Mouse (Mus musculus) left cerebral cortex, postnatal 14 days (tissue): Measurements from ENCODE around the gene Nfasc. TPM values are rescaled to one million over a fixed set of nuclear protein-coding genes. Genes with fewer than 3 reads are reported as not detected.

ENCODE experiments used
- DNase-seq, 2 experiments: peaks; one replicate each; pipeline ENCODE4 v3.0.0; 2021 to 2022; ENCODE audit warnings: low spot score in 2 of 2, mixed read lengths in 1 of 2
- intact Hi-C: fragments of 180-260 bp; cut with DNase I; formaldehyde crosslinking; loops from one replicate; pipeline ENCODE4 v1.15.1; 2025
- total RNA-seq, 2 experiments: library from RNA; stranded (reverse); gene quantifications; 2 replicates each; pipeline ENCODE4 v1.2.3; 2021

Gene Nfasc
- total RNA-seq, 2 experiments from 2014 or later: 179 to 195 TPM

- intact Hi-C loops: no loop called here
- peak; percentile 73 for DNase-seq
These were observed 2.5 kb downstream of the Nfasc start for GRCm38 (mm10) chr1:132739077-132739521.

GRCm38 (mm10) chr1:132736171-132736570 lies 5.4 kb downstream of the Nfasc start:
- no peak for DNase-seq
- intact Hi-C loops: no loop called here

DNA sequence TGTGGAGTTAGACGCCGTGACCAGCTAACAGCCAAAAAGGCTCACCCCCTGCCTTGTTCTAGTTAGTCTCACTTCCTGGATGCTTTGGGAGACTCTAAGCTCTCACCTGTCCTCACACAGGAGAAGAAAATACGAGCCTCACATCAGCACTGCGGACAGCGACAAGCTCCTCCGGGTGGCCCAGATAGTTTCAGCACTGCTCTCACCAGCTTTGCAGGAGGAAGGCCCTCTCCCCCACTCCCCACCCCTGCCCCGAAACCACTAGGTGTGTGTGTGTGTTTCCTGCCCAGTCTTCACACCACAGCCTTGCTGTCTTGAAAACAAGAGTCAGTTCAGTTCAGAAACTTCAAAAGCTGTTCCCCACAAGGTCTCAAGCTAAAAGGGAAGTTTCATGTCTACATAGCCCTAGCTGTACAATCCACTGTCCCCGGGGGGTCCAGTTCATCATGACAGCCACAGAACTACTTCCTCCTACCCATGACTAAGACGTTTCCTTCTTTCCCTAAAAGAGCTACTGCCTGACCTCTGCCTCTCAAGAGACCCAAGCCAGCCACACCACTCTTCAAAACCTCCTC lies 7.6 kb downstream of the Nfasc start:
- intact Hi-C loops: no loop called here
- no peak for DNase-seq

- intact Hi-C loops: no loop called here
- DNase-seq: peak; percentile 52 to 79
These were observed 9.3 kb downstream of the Nfasc start for GRCm38 (mm10) chr1:132732307-132732706.

DNA sequence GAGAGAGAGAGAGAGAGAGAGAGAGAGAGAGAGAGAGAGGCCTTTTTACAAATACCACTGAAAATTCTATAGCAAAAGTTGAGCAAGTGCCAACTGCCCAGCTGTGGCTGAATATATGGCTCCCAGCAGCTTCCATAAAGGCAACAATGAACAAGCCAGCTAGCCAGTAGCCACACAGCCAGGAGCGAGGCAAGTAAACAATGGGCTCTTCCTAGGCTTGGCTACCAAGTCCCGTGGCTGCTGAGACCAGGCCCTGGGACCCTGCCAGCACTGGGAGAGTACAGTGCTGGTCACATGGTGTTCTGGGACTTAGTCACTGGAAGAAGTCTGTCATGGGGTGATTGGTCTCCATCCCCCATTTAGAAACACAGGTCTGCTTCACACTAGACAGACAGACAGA lies 14.0 kb downstream of the Nfasc start:
- peak in 1 of 2 experiments; percentile 49 for DNase-seq
- intact Hi-C loops: no loop called here

GRCm38 (mm10) chr1:132722362-132722761 lies 19.2 kb downstream of the Nfasc start:
- no peak for DNase-seq
- intact Hi-C loops: no loop called here

DNA sequence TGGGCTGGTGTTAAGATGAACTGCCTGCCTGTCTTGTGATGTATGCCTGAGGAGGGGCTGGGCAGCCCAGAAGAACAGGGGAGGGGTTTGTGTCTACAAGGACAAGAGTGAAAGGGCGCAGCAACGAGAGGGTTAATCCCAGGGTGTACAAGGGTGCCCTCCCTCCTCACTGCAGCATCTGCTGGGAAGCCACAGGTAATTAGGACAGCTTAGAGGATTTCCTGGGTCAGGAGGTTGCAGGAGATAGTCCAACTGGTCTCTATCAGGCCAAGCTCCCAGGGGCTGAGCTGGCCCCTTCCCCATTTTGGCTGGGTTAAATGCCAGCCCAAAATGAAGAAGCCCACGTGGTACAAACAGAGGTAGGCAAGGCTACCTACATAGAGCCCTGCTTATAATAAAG lies 20.3 kb downstream of the Nfasc start:
- intact Hi-C loops: no loop called here
- DNase-seq: no peak

GRCm38 (mm10) chr1:132718225-132718624 lies 23.4 kb downstream of the Nfasc start:
- peak in 1 of 2 experiments; percentile 52 for DNase-seq
- intact Hi-C loops: no loop called here

DNA sequence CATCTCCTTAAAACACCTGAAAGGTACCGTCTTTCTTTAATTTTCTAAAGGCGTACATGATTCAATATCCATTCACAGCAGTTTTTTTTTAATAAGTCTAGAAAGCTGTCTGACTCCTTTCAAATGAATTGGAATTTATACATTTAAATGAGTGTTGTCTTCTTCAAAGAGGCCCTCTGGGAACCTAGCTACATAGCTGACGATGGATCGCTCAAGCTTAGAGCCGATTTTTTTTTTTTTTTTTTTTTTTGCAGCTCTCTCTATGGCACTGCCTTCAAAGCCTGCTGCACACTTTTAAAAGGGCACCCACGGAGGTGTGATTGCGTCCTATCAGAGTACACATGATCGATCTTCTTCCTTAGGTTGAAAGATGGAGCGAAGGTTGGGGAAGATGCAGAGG lies 26.6 kb downstream of the Nfasc start:
- intact Hi-C loops: no loop called here
- no peak for DNase-seq

- intact Hi-C loops: no loop called here
- no peak for DNase-seq
These were observed 32.2 kb downstream of the Nfasc start for GRCm38 (mm10) chr1:132709419-132709818.

DNA sequence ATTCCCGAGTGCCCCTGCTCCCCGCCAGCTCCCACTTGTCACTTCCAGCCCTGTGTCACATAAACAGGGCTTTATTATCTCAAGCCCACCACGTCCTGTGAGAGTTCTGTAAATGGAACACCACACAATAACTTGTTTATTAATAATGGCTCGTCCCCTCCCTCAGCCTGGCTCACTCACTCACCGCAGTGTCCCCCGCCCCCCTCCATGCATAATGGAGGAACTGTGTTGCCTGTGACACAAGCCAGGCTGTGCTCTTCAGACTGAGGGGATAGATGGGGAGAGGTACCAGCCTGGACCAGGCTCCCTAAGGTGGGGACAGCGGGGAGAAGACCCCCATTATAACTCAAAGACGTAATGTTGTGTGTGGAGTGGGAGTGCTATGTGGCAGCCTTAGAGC lies 34.3 kb downstream of the Nfasc start:
- DNase-seq: no peak
- intact Hi-C loops: no loop called here

- DNase-seq: no peak
- intact Hi-C loops: no loop called here
These were observed 38.1 kb downstream of the Nfasc start for GRCm38 (mm10) chr1:132703467-132703866.

DNA sequence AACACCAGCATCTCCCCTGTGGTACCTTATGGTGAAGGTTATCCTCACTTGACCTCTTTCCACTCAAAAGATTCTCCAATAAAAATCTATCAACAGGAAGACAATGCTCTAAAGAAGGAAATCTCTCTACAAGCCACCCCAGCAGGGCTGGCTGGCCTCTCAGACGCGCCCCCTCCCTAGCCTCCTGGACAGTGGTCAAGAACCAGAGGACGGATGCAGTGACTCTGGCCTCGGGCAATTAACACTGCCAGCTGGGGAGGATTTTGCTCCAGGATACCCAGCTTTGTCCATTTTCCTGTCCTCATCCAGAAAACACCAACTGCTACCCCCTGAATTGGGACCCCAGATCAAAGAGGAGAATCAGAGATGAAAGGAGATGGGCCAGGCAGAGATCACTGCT lies 44.7 kb downstream of the Nfasc start:
- intact Hi-C loops: no loop called here
- DNase-seq: no peak

GRCm38 (mm10) chr1:132696232-132696631 lies 45.4 kb downstream of the Nfasc start:
- intact Hi-C loops: no loop called here
- no peak for DNase-seq

GRCm38 (mm10) chr1:132694007-132694406 lies 47.6 kb downstream of the Nfasc start:
- DNase-seq: no peak
- intact Hi-C loops: no loop called here

- intact Hi-C loops: no loop called here
- no peak for DNase-seq
These were observed 52.4 kb downstream of the Nfasc start for GRCm38 (mm10) chr1:132689181-132689580.

GRCm38 (mm10) chr1:132678935-132679334 lies 62.7 kb downstream of the Nfasc start:
- intact Hi-C loops: no loop called here
- DNase-seq: no peak

GRCm38 (mm10) chr1:132678076-132678475 lies 63.5 kb downstream of the Nfasc start:
- intact Hi-C loops: no loop called here
- no peak for DNase-seq

DNA sequence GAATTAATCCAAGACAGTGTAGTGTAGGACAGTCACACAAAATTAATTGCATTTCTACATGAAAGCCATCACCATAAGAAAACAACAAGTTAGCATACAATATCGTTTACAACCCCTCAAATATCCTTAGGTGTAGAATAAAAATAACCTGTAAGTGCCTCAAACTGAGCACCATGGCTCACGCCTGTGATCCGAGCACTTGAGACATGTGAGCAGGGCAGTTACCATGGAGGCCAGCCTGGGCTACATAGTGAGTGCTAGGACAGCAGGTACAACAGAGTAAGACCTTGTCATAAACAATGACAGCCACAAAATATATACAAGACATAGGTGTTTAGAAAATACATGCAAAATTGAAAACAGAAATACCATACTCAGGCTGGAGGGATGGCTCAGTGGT lies 68.9 kb downstream of the Nfasc start:
- intact Hi-C loops: no loop called here
- no peak for DNase-seq

- no peak for DNase-seq
- intact Hi-C loops: no loop called here
These were observed 72.4 kb downstream of the Nfasc start for GRCm38 (mm10) chr1:132669200-132669599.

GRCm38 (mm10) chr1:132660354-132660753 lies 81.2 kb downstream of the Nfasc start:
- intact Hi-C loops: no loop called here
- DNase-seq: no peak

DNA sequence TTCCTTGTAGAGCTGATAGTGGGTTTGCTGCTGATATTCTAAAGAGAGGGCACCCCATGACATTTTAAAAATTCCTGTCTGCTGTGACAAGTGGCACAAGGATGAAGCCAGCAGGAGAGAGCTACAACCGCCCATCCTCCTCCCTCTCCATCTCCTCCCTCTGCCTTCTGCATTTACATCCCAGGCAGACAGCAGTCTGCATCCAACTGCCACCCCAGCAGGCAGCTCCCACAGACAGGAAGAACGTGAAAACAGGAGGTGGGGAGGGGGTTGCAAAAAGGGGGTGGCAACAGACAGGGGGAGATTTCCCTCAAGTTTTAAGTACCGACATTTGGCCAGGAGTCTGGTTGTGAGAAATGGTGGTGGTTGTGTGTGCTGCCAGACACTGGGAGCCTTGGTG lies 82.0 kb downstream of the Nfasc start:
- intact Hi-C loops: loop anchor here (10.0 kb wide), 1 partner anchor 85 kb away; the partner anchor contains the start of gene Nfasc
- DNase-seq: peak; percentile 60
